Mouse (Mus musculus): ENCODE results near the gene Tm4sf1.

DNA sequence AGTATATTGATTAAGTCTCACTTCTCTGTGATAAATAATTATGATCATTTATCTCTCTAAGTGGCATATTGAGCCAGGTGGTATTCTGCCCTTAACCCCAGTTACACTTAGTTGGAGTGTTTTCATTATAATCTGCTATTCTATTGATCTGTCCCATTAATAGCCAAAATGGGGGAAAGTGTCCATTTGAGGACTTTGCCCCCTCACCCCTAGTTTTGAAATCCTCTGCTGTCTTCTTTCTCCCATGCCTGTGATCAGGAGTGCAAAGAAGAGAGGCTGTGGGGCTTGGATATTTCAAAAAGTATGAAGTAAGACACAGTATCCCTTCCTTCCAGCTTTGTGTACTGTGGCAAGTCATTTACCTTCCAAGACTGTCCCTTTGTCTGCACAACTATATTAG, 5.2 kb downstream of the Tm4sf1 start:
- TF ChIP-seq POLR2A (IDR thresholded peaks at IDR 0.05; ENCODE audit: borderline replicate concordance, insufficient read depth, low read length) = no peak
- no peak for TF ChIP-seq CTCF (IDR thresholded peaks at IDR 0.05; ENCODE audit: borderline replicate concordance, insufficient read depth, low read depth, low read length)

All from cerebellum, adult 2 months (tissue).